Mouse (Mus musculus) cerebellum, adult 9-11 months (tissue): ENCODE data around the gene Spred2.
"Not testable (repeated sequence)": the region's sequence is repeated elsewhere in the genome, so short reads cannot be mapped to it uniquely, and the experiment has no call there.

Source experiments
- DNase-seq: peaks from one replicate; pipeline ENCODE4 v3.0.0; 2022

Spred2 gene

GRCm38 (mm10) chr11:20025899-20026298 lies 101.7 kb downstream of the Spred2 start:
- DNase-seq = no peak

- no peak for DNase-seq
Measured at GRCm38 (mm10) chr11:20027719-20028118, 103.5 kb downstream of the Spred2 start.

- no peak for DNase-seq
Measured at GRCm38 (mm10) chr11:20028396-20028795, 104.2 kb downstream of the Spred2 start.

- no peak for DNase-seq
Measured at GRCm38 (mm10) chr11:20029014-20029413, 104.8 kb downstream of the Spred2 start.

GRCm38 (mm10) chr11:20030973-20031372 lies 106.8 kb downstream of the Spred2 start:
- DNase-seq = not testable (repeated sequence)

GRCm38 (mm10) chr11:20031536-20031935 lies 107.4 kb downstream of the Spred2 start:
- no peak for DNase-seq

- no peak for DNase-seq
Measured at GRCm38 (mm10) chr11:20033541-20034160, 109.5 kb downstream of the Spred2 start.

- no peak for DNase-seq
Measured at GRCm38 (mm10) chr11:20034337-20034947, 110.3 kb downstream of the Spred2 start.

- DNase-seq = no peak
Measured at GRCm38 (mm10) chr11:20035343-20035928, 111.3 kb downstream of the Spred2 start.

GRCm38 (mm10) chr11:20035972-20036371 lies 111.8 kb downstream of the Spred2 start:
- DNase-seq = no peak

- no peak for DNase-seq
Measured at GRCm38 (mm10) chr11:20037739-20038138, 113.6 kb downstream of the Spred2 start.

- DNase-seq = peak; percentile 68
Measured at GRCm38 (mm10) chr11:20038723-20039122, 114.5 kb downstream of the Spred2 start.

GRCm38 (mm10) chr11:20041164-20041920 lies 117.2 kb downstream of the Spred2 start:
- no peak for DNase-seq

GRCm38 (mm10) chr11:20042106-20042505 lies 117.9 kb downstream of the Spred2 start:
- DNase-seq = no peak

- no peak for DNase-seq
Measured at GRCm38 (mm10) chr11:20043256-20043655, 119.1 kb downstream of the Spred2 start.

GRCm38 (mm10) chr11:20045586-20045985 lies 121.4 kb downstream of the Spred2 start:
- no peak for DNase-seq

GRCm38 (mm10) chr11:20052814-20053536 lies 128.8 kb downstream of the Spred2 start:
- no peak for DNase-seq

- no peak for DNase-seq
Measured at GRCm38 (mm10) chr11:20053951-20054350, 129.8 kb downstream of the Spred2 start.

- DNase-seq = no peak
Measured at GRCm38 (mm10) chr11:20054617-20055016, 130.4 kb downstream of the Spred2 start.

GRCm38 (mm10) chr11:20056168-20056567 lies 132.0 kb downstream of the Spred2 start:
- DNase-seq = no peak

GRCm38 (mm10) chr11:20057429-20057828 lies 133.3 kb downstream of the Spred2 start:
- no peak for DNase-seq

GRCm38 (mm10) chr11:20059736-20060135 lies 135.6 kb downstream of the Spred2 start:
- no peak for DNase-seq

GRCm38 (mm10) chr11:20062801-20063200 lies 138.6 kb downstream of the Spred2 start:
- DNase-seq = not testable (repeated sequence)
